Mouse (Mus musculus): ENCODE results near the gene Mlst8.

Gene Mlst8

GRCm38 (mm10) chr17:24425326-24425725, 53.6 kb downstream of the Mlst8 start:
- peak; percentile 67 for DNase-seq

DNA sequence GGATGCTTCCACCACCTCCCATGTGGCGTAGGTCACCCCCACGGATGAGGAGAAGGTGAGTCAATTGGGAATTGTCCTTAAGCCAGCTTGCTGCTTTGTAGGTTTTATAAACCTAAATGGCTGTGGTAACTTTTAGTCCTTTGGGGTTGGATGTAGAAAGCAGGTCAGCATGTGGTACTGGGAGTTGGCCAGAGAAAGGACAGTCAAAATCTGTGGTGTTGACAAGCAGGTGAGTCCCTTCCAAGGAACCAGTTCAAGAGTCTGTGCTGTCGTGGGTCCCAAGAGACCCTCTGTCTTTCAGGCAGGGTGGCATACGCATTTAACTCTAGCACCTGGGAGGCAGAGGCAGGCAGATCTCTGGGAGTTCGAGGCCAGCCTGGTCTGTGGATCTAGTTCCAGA, 54.4 kb downstream of the Mlst8 start:
- DNase-seq: peak; percentile 57

Data from cerebellum, adult 9-11 months (tissue).